Mouse (Mus musculus) CH12.LX (cell line): Measurements from ENCODE around the gene Csnk2b.

Experiments used
- CTCF ChIP-seq, 2 experiments: IDR thresholded peaks in 1 of 2; conservative IDR thresholded peaks in 1 of 2; 2 replicates each; pipeline ENCODE4 v1.5.1; 2011 to 2012; ENCODE audit warnings: low read depth in 2 of 2, low read length in 2 of 2, improper control_type of control experiment in 1 of 2, inconsistent platforms in 1 of 2, mild to moderate bottlenecking in 1 of 2, moderate library complexity in 1 of 2
- ELF1 ChIP-seq: IDR thresholded peaks from 2 replicates; pipeline ENCODE4 v1.6.1; 2014; ENCODE audit warnings: low read depth, mild to moderate bottlenecking, inconsistent platforms, low read length, improper control_type of control experiment
- EP300 ChIP-seq: IDR thresholded peaks from 2 replicates; pipeline ENCODE4 v1.6.1; 2011; ENCODE audit warnings: low read length, improper control_type of control experiment

GRCm38 (mm10) chr17:35153931-35154330 is 32.1 kb upstream of the Csnk2b start:
- TF ChIP-seq CTCF (conservative IDR thresholded peaks at IDR 0.05 in 1 of 2, IDR thresholded peaks at IDR 0.05 in 1 of 2; ENCODE audit: low read depth in 2 of 2, low read length in 2 of 2): no peak
- no peak for TF ChIP-seq ELF1
- TF ChIP-seq EP300: no peak
